Comparison of ENCODE assay signal across 15 mouse cellular contexts in the genomic region with DNA sequence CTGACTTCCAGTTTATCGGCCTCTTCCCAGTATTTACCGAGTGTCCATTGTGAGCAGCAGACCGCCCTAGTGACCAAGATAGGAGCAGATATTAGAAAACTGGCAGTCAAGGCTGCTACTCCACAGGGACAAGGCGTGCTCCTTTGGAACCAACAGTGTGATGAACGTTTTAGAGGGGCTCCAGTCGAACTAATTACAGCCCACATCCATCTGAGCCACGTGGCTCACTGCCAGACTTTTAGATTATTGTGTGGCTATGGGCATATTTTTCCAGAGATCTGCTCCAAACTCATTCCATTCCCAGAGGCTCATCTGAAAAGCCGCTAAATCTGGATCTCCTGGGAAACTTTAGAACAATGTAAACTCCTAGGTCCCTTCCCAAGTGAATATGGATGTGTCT.
DNase-seq lines count a peak whose midpoint lies in the region; ATAC-seq lines count a peak whose summit lies in the region.
"Had no signal": no experiment of that assay in that cellular context is flagged by ENCODE, and none has a peak within 500 bp of the region (broad histone marks: within the 10 kb centered on the region; RNA-seq: fewer than 3 reads in every experiment).

No protein-coding gene starts in this region.

- peak; percentile 49 to 67 for DNase-seq in cerebellum, postnatal 10 days
- no peak for DNase-seq in cerebellum, postnatal 36 days
- DNase-seq in layer of hippocampus, adult 11-12 months (ENCODE audit: low spot score): peak; percentile 4
- no peak for DNase-seq in layer of hippocampus, adult 9-10 months (ENCODE audit: low spot score)
- DNase-seq in brain, adult 2 months (ENCODE audit: low read depth, low spot score): peak; percentile 3
- peak; percentile 7 to 29 for DNase-seq in layer of hippocampus, adult 18-20 months (ENCODE audit: low spot score in 2 of 2)
- DNase-seq in thymus, postnatal 0 days (ENCODE audit: low spot score): no peak
- DNase-seq: cerebellum, postnatal 25 days; gastrocnemius, postnatal 25 days; liver, postnatal 0 days; lung, postnatal 14 days; thymus, postnatal 14 days had no signal

- no peak for ATAC-seq in activated CD4-positive, CD25-positive, alpha-beta regulatory T cell, adult 4 months
- ATAC-seq: CD4-positive, CD25-positive, alpha-beta regulatory T cell, adult 4 months; intestine, embryonic 15.5 days; liver, postnatal 0 days had no signal

Comparison
In these comparisons a context has a peak if more than half of its experiments do, and no peak if none do; other contexts are left out.
1. DNase-seq: peak in cerebellum, postnatal 10 days (2 of 2), layer of hippocampus, adult 11-12 months (single experiment), brain, adult 2 months (single experiment) and layer of hippocampus, adult 18-20 months (2 of 2); none in cerebellum, postnatal 36 days (0 of 2), layer of hippocampus, adult 9-10 months (single experiment) and thymus, postnatal 0 days (single experiment).